Mouse (Mus musculus) CH12.LX (cell line): ENCODE data around the gene Olfr656. TPM values are rescaled to one million over a fixed set of nuclear protein-coding genes. Genes with fewer than 3 reads are reported as not detected.

Source experiments
- DNase-seq: peaks from one replicate; pipeline ENCODE4 v3.0.0-alpha.2; 2013; ENCODE audit errors: extremely low read depth
- H3K27ac ChIP-seq: 2 replicates; pipeline ENCODE4 v1.5.1; 2012; ENCODE audit warnings: low read depth, mild to moderate bottlenecking, control low read depth, moderate library complexity; ENCODE audit not compliant: insufficient read depth
- H3K27me3 ChIP-seq: replicated peaks from 2 replicates; pipeline ENCODE3; 2012; ENCODE audit warnings: inconsistent platforms
- H3K36me3 ChIP-seq, 2 experiments: replicated peaks in 1 of 2; 2 replicates each; pipeline versions ENCODE3 to v1.6.1; 2012; ENCODE audit warnings: inconsistent platforms in 1 of 2, low read length in 1 of 2, mild to moderate bottlenecking in 1 of 2, mixed read lengths in 1 of 2, moderate library complexity in 1 of 2; ENCODE audit not compliant: control insufficient read depth in 1 of 2, insufficient read depth in 1 of 2
- H3K4me1 ChIP-seq, 2 experiments: 2 replicates each; pipeline ENCODE4 v1.6.1; 2012; ENCODE audit warnings: inconsistent platforms in 1 of 2, moderate library complexity in 1 of 2; ENCODE audit not compliant: insufficient read depth in 2 of 2, control insufficient read depth in 1 of 2
- H3K4me2 ChIP-seq: 2 replicates; pipeline ENCODE4 v1.6.1; 2012; ENCODE audit warnings: low read depth, mild to moderate bottlenecking, control low read depth; ENCODE audit not compliant: poor library complexity, insufficient read depth, severe bottlenecking
- H3K4me3 ChIP-seq, 3 experiments: fragments of 150-350 bp in 1 of 3; sonication (generic) in 1 of 3; replicated peaks in 1 of 3; 2 replicates each; pipeline versions ENCODE3 to v1.5.1; 2011 to 2012; ENCODE audit warnings: low read depth in 2 of 3, low read length in 2 of 3, mild to moderate bottlenecking in 2 of 3, moderate library complexity in 2 of 3, control low read depth in 1 of 3, improper control_type of control experiment in 1 of 3, inconsistent platforms in 1 of 3, mixed read lengths in 1 of 3; ENCODE audit not compliant: poor library complexity in 1 of 3
- H3K79me2 ChIP-seq: replicated peaks from 2 replicates; pipeline ENCODE4 v1.6.1; 2012; ENCODE audit warnings: mild to moderate bottlenecking, moderate library complexity; ENCODE audit not compliant: control insufficient read depth, poor library complexity, insufficient read depth, severe bottlenecking; ENCODE audit errors: extremely low read depth
- H3K9ac ChIP-seq: 2 replicates; pipeline ENCODE4 v1.6.1; 2012; ENCODE audit warnings: low read depth, mild to moderate bottlenecking, control low read depth, moderate library complexity; ENCODE audit not compliant: insufficient read depth
- H3K9me3 ChIP-seq: replicated peaks from 2 replicates; pipeline ENCODE3; 2012; ENCODE audit warnings: low read length, inconsistent platforms, mixed read lengths
- BHLHE40 ChIP-seq: IDR thresholded peaks from 2 replicates; pipeline ENCODE4 v1.6.1; 2011; ENCODE audit warnings: mild to moderate bottlenecking, low read depth, low read length, improper control_type of control experiment
- E2F4 ChIP-seq: IDR thresholded peaks from 2 replicates; pipeline ENCODE4 v1.6.1; 2011; ENCODE audit warnings: low read depth, low read length, improper control_type of control experiment; ENCODE audit not compliant: insufficient replicate concordance
- ELF1 ChIP-seq: IDR thresholded peaks from 2 replicates; pipeline ENCODE4 v1.6.1; 2014; ENCODE audit warnings: low read depth, mild to moderate bottlenecking, inconsistent platforms, low read length, improper control_type of control experiment
- EP300 ChIP-seq: IDR thresholded peaks from 2 replicates; pipeline ENCODE4 v1.6.1; 2011; ENCODE audit warnings: low read length, improper control_type of control experiment
- GABPA ChIP-seq: IDR thresholded peaks from 2 replicates; pipeline ENCODE4 v1.6.1; 2012; ENCODE audit warnings: low read depth, low read length, improper control_type of control experiment, inconsistent platforms; ENCODE audit not compliant: insufficient replicate concordance
- HCFC1 ChIP-seq: IDR thresholded peaks from 2 replicates; pipeline ENCODE4 v1.6.1; 2012; ENCODE audit warnings: low read depth, mild to moderate bottlenecking, inconsistent platforms, low read length, improper control_type of control experiment
- IRF4 ChIP-seq: IDR thresholded peaks from 2 replicates; pipeline ENCODE4 v1.6.1; 2014; ENCODE audit warnings: low read depth, mild to moderate bottlenecking, inconsistent platforms, low read length, improper control_type of control experiment
- JUND ChIP-seq: conservative IDR thresholded peaks from 2 replicates; pipeline ENCODE4 v1.6.1; 2011; ENCODE audit warnings: low read depth, low read length, improper control_type of control experiment
- MAX ChIP-seq: IDR thresholded peaks from 2 replicates; pipeline ENCODE4 v1.6.1; 2011; ENCODE audit warnings: low read length, improper control_type of control experiment
- MAZ ChIP-seq: IDR thresholded peaks from 2 replicates; pipeline ENCODE4 v1.6.1; 2012; ENCODE audit warnings: low read depth, mild to moderate bottlenecking, inconsistent platforms, low read length, improper control_type of control experiment, moderate library complexity
- MEF2A ChIP-seq: IDR thresholded peaks from 2 replicates; pipeline ENCODE4 v1.6.1; 2014; ENCODE audit warnings: low read depth, mild to moderate bottlenecking, inconsistent platforms, low read length, improper control_type of control experiment, borderline replicate concordance
- MXI1 ChIP-seq: IDR thresholded peaks from 2 replicates; pipeline ENCODE4 v1.6.1; 2011; ENCODE audit warnings: mild to moderate bottlenecking, low read depth, low read length, improper control_type of control experiment
- NELFE ChIP-seq: IDR thresholded peaks from 2 replicates; pipeline ENCODE4 v1.6.1; 2011; ENCODE audit warnings: low read depth, low read length, improper control_type of control experiment
- NRF1 ChIP-seq: IDR thresholded peaks from 2 replicates; pipeline ENCODE4 v1.6.1; 2014; ENCODE audit warnings: low read depth, mild to moderate bottlenecking, inconsistent platforms, low read length, improper control_type of control experiment, moderate library complexity
- POLR2A ChIP-seq: IDR thresholded peaks from 2 replicates; pipeline ENCODE4 v1.6.1; 2011; ENCODE audit warnings: low read depth, mild to moderate bottlenecking, improper control_type of control experiment, low read length
- SIN3A ChIP-seq: IDR thresholded peaks from 2 replicates; pipeline ENCODE4 v1.6.1; 2012; ENCODE audit warnings: low read length, improper control_type of control experiment, inconsistent platforms
- TBP ChIP-seq: conservative IDR thresholded peaks from 2 replicates; pipeline ENCODE4 v1.6.1; 2011; ENCODE audit warnings: low read depth, low read length, improper control_type of control experiment
- TCF12 ChIP-seq: IDR thresholded peaks from 2 replicates; pipeline ENCODE4 v1.6.1; 2014; ENCODE audit warnings: low read depth, mild to moderate bottlenecking, inconsistent platforms, low read length, improper control_type of control experiment
- USF1 ChIP-seq: IDR thresholded peaks from 2 replicates; pipeline ENCODE4 v1.6.1; 2014; ENCODE audit warnings: low read depth, mild to moderate bottlenecking, inconsistent platforms, low read length, improper control_type of control experiment
- USF2 ChIP-seq: conservative IDR thresholded peaks from 2 replicates; pipeline ENCODE4 v1.6.1; 2011; ENCODE audit warnings: low read depth, low read length, improper control_type of control experiment
- ZKSCAN1 ChIP-seq: IDR thresholded peaks from 2 replicates; pipeline ENCODE4 v1.6.1; 2012; ENCODE audit warnings: low read depth, inconsistent platforms, low read length, improper control_type of control experiment, borderline replicate concordance
- ZMIZ1 ChIP-seq: IDR thresholded peaks from 2 replicates; pipeline ENCODE4 v1.6.1; 2012; ENCODE audit warnings: low read depth, mild to moderate bottlenecking, inconsistent platforms, low read length, improper control_type of control experiment
- ZNF384 ChIP-seq: IDR thresholded peaks from 2 replicates; pipeline ENCODE4 v1.6.1; 2012; ENCODE audit warnings: low read depth, low read length, improper control_type of control experiment, inconsistent platforms
- dilution Hi-C: fragments of 300-500 bp; cut with MboI; formaldehyde crosslinking; loops from 2 replicates; pipeline ENCODE4 v1.14.3; 2020; ENCODE audit warnings: low sequenced_read_pairs; ENCODE audit not compliant: extremely low pct_unique_long_range_greater_than_20kb, extremely low pct_ligation_motif_present
- in situ Hi-C: fragments of 300-500 bp; cut with MboI; formaldehyde crosslinking; loops from 3 replicates; pipeline ENCODE4 v1.14.3; 2019; ENCODE audit warnings: low sequenced_read_pairs, low pct_ligation_motif_present, low pct_unique_long_range_greater_than_20kb, mixed read lengths
- polyA plus RNA-seq: library from polyadenylated mRNA; unstranded; fragments of >175 nt; gene quantifications from 2 replicates; pipeline ENCODE4 v1.2.1, GENCODE M21; 2012; ENCODE audit warnings: low read depth; ENCODE audit not compliant: insufficient read length
- total RNA-seq, 2 experiments: library from RNA; depleted of rRNA; stranded (reverse); fragments of 300-350 nt in 1 of 2; fragments of >200 nt in 1 of 2; gene quantifications; 2 replicates each; pipeline ENCODE4 v1.2.3; 2012 to 2014

Olfr656 gene
- total and polyA plus RNA-seq, 3 experiments = not detected

DNA sequence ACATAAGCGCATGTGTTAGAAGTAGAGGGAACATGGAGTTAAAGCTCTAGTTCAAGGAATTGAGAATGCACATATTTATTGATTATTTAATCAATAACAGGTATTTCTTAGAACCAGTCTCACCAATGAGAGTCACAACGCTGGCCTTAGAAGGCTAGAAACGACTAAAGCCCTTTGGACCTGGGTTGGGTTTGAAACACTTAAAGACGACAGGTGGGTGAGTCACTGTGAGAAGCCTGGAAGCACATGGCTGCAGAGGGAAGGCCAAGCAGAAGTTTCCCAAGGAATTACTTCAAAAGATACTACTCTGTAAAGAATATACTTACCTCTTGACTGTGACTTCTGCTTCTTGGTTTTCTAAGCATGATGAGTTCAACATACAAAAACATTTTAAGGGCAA, 32.9 kb upstream of the Olfr656 start:
- H3K27ac ChIP-seq = no peak overlapping the region
- in situ Hi-C loops = loop anchor here (25.0 kb wide), 1 partner anchor 219 kb away; the partner anchor contains the start of genes Trim12c and Trim30b
- peaks cover 0 to 8% of the 10 kb centered on the region in 2 experiments; a peak in 2 of 4 replicates for H3K4me1 ChIP-seq
- H3K9me3 ChIP-seq = no peaks in the 10 kb centered on the region
- no peak overlapping the region for H3K9ac ChIP-seq
- H3K27me3 ChIP-seq = no peaks in the 10 kb centered on the region
- no peak for DNase-seq
- H3K4me2 ChIP-seq = no peak overlapping the region
- TF ChIP-seq ZNF384 (no peak), IRF4 (no peak), EP300 (no peak), ELF1 (no peak), BHLHE40 (no peak), MAX (no peak)
- H3K36me3 ChIP-seq = no peaks in the 10 kb centered on the region
- no peak overlapping the region for H3K4me3 ChIP-seq
- dilution Hi-C loops = no loop called here
- H3K79me2 ChIP-seq = no peaks in the 10 kb centered on the region

DNA sequence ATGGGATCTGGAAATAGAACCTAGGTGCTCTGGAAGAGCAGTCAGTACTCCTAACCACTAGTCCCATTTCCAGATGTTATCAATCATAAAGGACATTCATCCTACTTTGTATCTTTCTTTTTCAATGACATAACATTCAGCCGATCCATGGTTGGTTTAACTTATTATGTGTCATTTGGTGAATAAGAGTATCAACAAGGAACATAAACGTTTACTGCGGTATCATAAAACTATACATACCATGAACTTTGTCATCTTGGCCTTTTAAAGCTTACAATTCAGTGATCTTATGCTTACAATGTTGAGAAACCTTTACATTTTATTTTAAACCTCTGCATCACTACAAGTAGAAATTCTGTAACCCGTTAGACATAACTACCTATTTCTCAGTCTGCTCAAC, 32.3 kb upstream of the Olfr656 start:
- DNase-seq = no peak
- TF ChIP-seq GABPA = no peak
- no peak for TF ChIP-seq ZKSCAN1
- TF ChIP-seq JUND = no peak
- no peak for TF ChIP-seq E2F4
- TF ChIP-seq HCFC1 = no peak
- no peak for TF ChIP-seq MAX
- TF ChIP-seq SIN3A = no peak
- H3K9ac ChIP-seq = no peak overlapping the region
- H3K4me2 ChIP-seq = no peak overlapping the region
- no peaks in the 10 kb centered on the region for H3K79me2 ChIP-seq
- no peak overlapping the region for H3K4me3 ChIP-seq
- H3K36me3 ChIP-seq = no peaks in the 10 kb centered on the region
- no peaks in the 10 kb centered on the region for H3K9me3 ChIP-seq
- dilution Hi-C loops (no loop called here), in situ Hi-C loops (loop anchor here (25.0 kb wide), 1 partner anchor 219 kb away; the partner anchor contains the start of genes Trim12c and Trim30b)
- no peaks in the 10 kb centered on the region for H3K27me3 ChIP-seq
- H3K27ac ChIP-seq = no peak overlapping the region
- peaks cover 0 to 8% of the 10 kb centered on the region in 2 experiments; a peak in 2 of 4 replicates for H3K4me1 ChIP-seq

DNA sequence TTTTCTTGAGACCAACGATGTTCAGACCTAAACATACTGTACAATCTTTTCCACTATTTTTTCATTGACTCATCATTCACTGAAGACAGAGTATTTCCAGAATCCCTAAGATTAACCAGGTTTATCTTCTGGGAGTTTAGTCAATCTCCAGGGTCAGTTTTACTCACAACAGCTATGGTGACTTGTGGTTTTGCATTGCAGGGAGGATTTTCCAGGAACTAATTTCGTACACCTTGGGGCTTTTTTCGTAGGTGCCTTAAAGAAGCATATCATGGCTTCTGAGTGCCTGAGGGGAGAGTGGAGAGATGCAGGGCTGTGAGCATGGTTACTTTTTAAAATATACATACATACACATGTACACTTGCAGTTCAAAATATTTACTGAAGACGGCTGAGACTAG, 27.0 kb upstream of the Olfr656 start, which contains the start of gene Olfr654:
Olfr654 (plus strand) TSS at position 301 of the 400 bp plus-strand sequence.
- no peak within 1 kb of the TSS for H3K4me3 ChIP-seq
- no peaks in the 10 kb centered on the region for H3K36me3 ChIP-seq
- in situ Hi-C loops (loop anchor here (25.0 kb wide), 1 partner anchor 224 kb away; the partner anchor contains the start of genes Trim12c and Trim30b), dilution Hi-C loops (no loop called here)
- no peak within 1 kb of the TSS for H3K27ac ChIP-seq
- peaks cover 0 to 4% of the 10 kb centered on the region in 2 experiments; a peak in 2 of 4 replicates for H3K4me1 ChIP-seq
- H3K9me3 ChIP-seq = no peaks in the 10 kb centered on the region
- no peaks in the 10 kb centered on the region for H3K79me2 ChIP-seq
- no peak within 1 kb of the TSS for H3K9ac ChIP-seq
- no peaks in the 10 kb centered on the region for H3K27me3 ChIP-seq
- no peak for DNase-seq
- no peak within 1 kb of the TSS for H3K4me2 ChIP-seq
- no peak for TF ChIP-seq ZKSCAN1
- TF ChIP-seq EP300 = no peak
- no peak for TF ChIP-seq NELFE
- TF ChIP-seq NRF1 = no peak
- no peak for TF ChIP-seq ZMIZ1
- no peak for TF ChIP-seq USF2
- TF ChIP-seq TBP = no peak
- no peak for TF ChIP-seq TCF12
- no peak for TF ChIP-seq POLR2A
- no peak for TF ChIP-seq GABPA
- TF ChIP-seq USF1 = no peak
- TF ChIP-seq JUND = no peak
- no peak for TF ChIP-seq MXI1
- TF ChIP-seq MEF2A = no peak
- no peak for TF ChIP-seq MAZ
